22 mouse cellular contexts compared by ENCODE assay signal in the genomic region with DNA sequence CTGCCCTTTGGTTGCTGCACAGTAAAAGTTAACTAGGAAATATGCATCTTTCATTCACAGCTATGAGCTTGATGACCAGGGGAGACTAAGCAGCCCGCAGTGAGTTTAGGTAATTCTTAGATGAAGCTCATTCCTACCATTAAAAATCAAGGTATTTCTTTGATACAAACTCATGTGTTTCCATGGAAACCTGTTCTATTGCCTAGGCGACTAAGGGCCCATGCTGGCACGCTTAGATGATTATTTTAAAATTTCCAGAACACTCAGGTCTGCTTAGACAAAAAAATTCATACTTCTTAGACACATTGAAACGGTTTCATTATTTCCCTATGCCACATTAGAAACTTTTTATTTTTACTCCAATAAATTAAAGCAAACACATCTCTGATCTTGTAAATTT. TPM values are rescaled to one million over a fixed set of nuclear protein-coding genes. Genes with fewer than 3 reads are reported as not detected.
DNase-seq lines count a peak whose midpoint lies in the region; ATAC-seq lines count a peak whose summit lies in the region.
"Had no signal": no experiment of that assay in that cellular context is flagged by ENCODE, and none has a peak within 500 bp of the region (broad histone marks: within the 10 kb centered on the region; RNA-seq: fewer than 3 reads in every experiment).

No protein-coding gene starts in this region.

- no peak overlapping the region for H3K4me3 ChIP-seq in forebrain, embryonic 14.5 days (ENCODE audit: low read depth, low read length)
- H3K4me3 ChIP-seq in forebrain, embryonic 11.5 days (ENCODE audit: low read depth, low read length): no peak overlapping the region
- no peak overlapping the region for H3K4me3 ChIP-seq in midbrain, embryonic 16.5 days (ENCODE audit: low read depth, low read length)
- H3K4me3 ChIP-seq in midbrain, embryonic 15.5 days: no peak overlapping the region
- H3K4me3 ChIP-seq: embryonic facial prominence, embryonic 13.5 days; gastrocnemius, adult 2 months; heart, embryonic 13.5 days; hindbrain, embryonic 12.5 days; intestine, embryonic 15.5 days had no signal

- no peaks in the 10 kb centered on the region for H3K36me3 ChIP-seq in forebrain, embryonic 14.5 days (ENCODE audit: control insufficient read depth, insufficient read depth, low read length)
- no peaks in the 10 kb centered on the region for H3K36me3 ChIP-seq in forebrain, embryonic 11.5 days (ENCODE audit: control insufficient read depth, insufficient read depth, low read length)
- no peaks in the 10 kb centered on the region for H3K36me3 ChIP-seq in midbrain, embryonic 16.5 days (ENCODE audit: control insufficient read depth, insufficient read depth, low read length)
- H3K36me3 ChIP-seq in midbrain, embryonic 15.5 days (replicated peaks): no peaks in the 10 kb centered on the region
- H3K36me3 ChIP-seq: embryonic facial prominence, embryonic 13.5 days; G1E; heart, embryonic 13.5 days; hindbrain, embryonic 12.5 days; intestine, embryonic 15.5 days had no signal

- H3K27ac ChIP-seq in forebrain, embryonic 14.5 days (ENCODE audit: low read depth, low read length): no peak overlapping the region
- no peak overlapping the region for H3K27ac ChIP-seq in forebrain, embryonic 11.5 days (ENCODE audit: low read depth, low read length)
- H3K27ac ChIP-seq in midbrain, embryonic 16.5 days (ENCODE audit: low read length): peak overlapping the region; percentile 53; the same call in 1 of the 2 replicates
- H3K27ac ChIP-seq in midbrain, embryonic 15.5 days: no peak overlapping the region
- H3K27ac ChIP-seq: embryonic facial prominence, embryonic 13.5 days; gastrocnemius, adult 2 months; heart, embryonic 13.5 days; hindbrain, embryonic 12.5 days; intestine, embryonic 15.5 days had no signal

- ATAC-seq in forebrain, embryonic 14.5 days: no peak
- ATAC-seq in forebrain, embryonic 11.5 days (replicated peaks; ENCODE audit: low FRiP score): no peak
- 0 out of 2 replicates have a peak, but pooled peaks have one; percentile 20 for ATAC-seq in frontal cortex, adult (ENCODE audit: low TSS enrichment)
- no peak for ATAC-seq in midbrain, embryonic 16.5 days
- no peak for ATAC-seq in midbrain, embryonic 15.5 days (replicated peaks)
- ATAC-seq: CD4-positive, CD25-positive, alpha-beta regulatory T cell, adult 4 months; intestine, embryonic 15.5 days had no signal

- no peak overlapping the region for H3K9ac ChIP-seq in forebrain, embryonic 14.5 days (ENCODE audit: low read length)
- H3K9ac ChIP-seq in forebrain, embryonic 11.5 days (ENCODE audit: low read length): no peak overlapping the region
- no peak overlapping the region for H3K9ac ChIP-seq in midbrain, embryonic 16.5 days (ENCODE audit: low read depth, low read length)
- H3K9ac ChIP-seq in midbrain, embryonic 15.5 days: no peak overlapping the region
- H3K9ac ChIP-seq: embryonic facial prominence, embryonic 13.5 days; heart, embryonic 13.5 days; hindbrain, embryonic 12.5 days; intestine, embryonic 15.5 days had no signal

- peak; percentile 24 for DNase-seq in forebrain, embryonic 14.5 days (ENCODE audit: low spot score)
- no peak for DNase-seq in forebrain, embryonic 11.5 days (ENCODE audit: low spot score)
- DNase-seq in frontal cortex, adult 2 months (ENCODE audit: extremely low spot score in 1 of 2, low spot score in 1 of 2): no peak
- DNase-seq in kidney, postnatal 14 days: no peak
- DNase-seq: adrenal gland, adult 8-10 months; adrenal gland, postnatal 36 days; B cell, adult 2 months; cerebellum, adult 11-12 months; cerebellum, adult 9-10 months; cerebellum, postnatal 25 days; gastrocnemius, adult 2 months; gastrocnemius, postnatal 25 days; heart, adult 11 months had no signal

- no peak overlapping the region for H3K4me2 ChIP-seq in forebrain, embryonic 14.5 days (ENCODE audit: low read length)
- H3K4me2 ChIP-seq in forebrain, embryonic 11.5 days (ENCODE audit: low read depth, low read length, severe bottlenecking): no peak overlapping the region
- H3K4me2 ChIP-seq in midbrain, embryonic 16.5 days (ENCODE audit: low read length): no peak overlapping the region
- H3K4me2 ChIP-seq in midbrain, embryonic 15.5 days: no peak overlapping the region
- H3K4me2 ChIP-seq: embryonic facial prominence, embryonic 13.5 days; heart, embryonic 13.5 days; hindbrain, embryonic 12.5 days; intestine, embryonic 15.5 days had no signal

- no peaks in the 10 kb centered on the region for H3K27me3 ChIP-seq in forebrain, embryonic 14.5 days (replicated peaks; ENCODE audit: control insufficient read depth, insufficient read depth, low read length)
- H3K27me3 ChIP-seq in forebrain, embryonic 11.5 days (ENCODE audit: control insufficient read depth, insufficient read depth, low read length): no peaks in the 10 kb centered on the region
- no peaks in the 10 kb centered on the region for H3K27me3 ChIP-seq in midbrain, embryonic 16.5 days (ENCODE audit: control insufficient read depth, insufficient read depth, low read depth, low read length)
- no peaks in the 10 kb centered on the region for H3K27me3 ChIP-seq in midbrain, embryonic 15.5 days (replicated peaks)
- H3K27me3 ChIP-seq: embryonic facial prominence, embryonic 13.5 days; hindbrain, embryonic 12.5 days; intestine, embryonic 15.5 days had no signal

- no peaks in the 10 kb centered on the region for H3K9me3 ChIP-seq in forebrain, embryonic 14.5 days (replicated peaks; ENCODE audit: control insufficient read depth, low read length)
- H3K9me3 ChIP-seq in forebrain, embryonic 11.5 days (ENCODE audit: control insufficient read depth, low read length): no peaks in the 10 kb centered on the region
- no peaks in the 10 kb centered on the region for H3K9me3 ChIP-seq in midbrain, embryonic 16.5 days (replicated peaks; ENCODE audit: control insufficient read depth, low read length, poor library complexity, severe bottlenecking)
- no peaks in the 10 kb centered on the region for H3K9me3 ChIP-seq in midbrain, embryonic 15.5 days
- H3K9me3 ChIP-seq: embryonic facial prominence, embryonic 13.5 days; G1E; hindbrain, embryonic 12.5 days; intestine, embryonic 15.5 days had no signal

- WGBS in forebrain, embryonic 14.5 days: 68% methylated on average over 4 of the region's 4 CpGs
- WGBS in forebrain, embryonic 11.5 days: 79% methylated on average over 4 of the region's 4 CpGs
- WGBS in midbrain, embryonic 16.5 days: 62% methylated on average over 4 of the region's 4 CpGs
- WGBS in midbrain, embryonic 15.5 days: 61% methylated on average over 4 of the region's 4 CpGs

- H3K4me1 ChIP-seq in forebrain, embryonic 14.5 days (ENCODE audit: control insufficient read depth, insufficient read depth, low read length): no peaks in the 10 kb centered on the region
- no peaks in the 10 kb centered on the region for H3K4me1 ChIP-seq in forebrain, embryonic 11.5 days (replicated peaks; ENCODE audit: control insufficient read depth, insufficient read depth, low read length)
- H3K4me1 ChIP-seq in midbrain, embryonic 16.5 days (ENCODE audit: control insufficient read depth, insufficient read depth, low read length): no peaks in the 10 kb centered on the region
- no peaks in the 10 kb centered on the region for H3K4me1 ChIP-seq in midbrain, embryonic 15.5 days
- H3K4me1 ChIP-seq: embryonic facial prominence, embryonic 13.5 days; heart, embryonic 13.5 days; hindbrain, embryonic 12.5 days; intestine, embryonic 15.5 days had no signal

RNA-seq across cellular contexts. Expression of a gene that starts 17.3 kb away (rescaled TPM):
- polyA plus RNA-seq in forebrain, embryonic 14.5 days (2014; fragmentation: Nextera tagmentation; extraction: Ambion mirVana): 44.9 and 48.8 TPM in 2 replicates
- polyA plus RNA-seq in forebrain, embryonic 11.5 days (2014; fragmentation: Nextera tagmentation; extraction: Ambion mirVana): 44.1 and 44.2 TPM in 2 replicates
- polyA plus RNA-seq in frontal cortex, adult 2 months (2012; rRNA removed): 51.1 and 52.8 TPM in 2 replicates
- 40.8 and 41.0 TPM in 2 replicates for polyA plus RNA-seq in midbrain, embryonic 16.5 days (2015; fragmentation: Nextera tagmentation; extraction: Ambion mirVana)
- 32.5 and 38.9 TPM in 2 replicates for polyA plus RNA-seq in midbrain, embryonic 15.5 days (2015; fragmentation: Nextera tagmentation; extraction: Ambion mirVana)
